Mouse (Mus musculus): ENCODE measurements at regions not wholly inside any gene's neighbourhood (a gene's known extent, or its start where the extent isn't known, plus 50 kb on each side); places are given as distances from the start of the nearest gene placed in this dataset.

GRCm38 (mm10) chr2:162814205-162814604 is 117.1 kb upstream of the Srsf6 start:
- Histone ChIP-seq H3K9me3 (replicated peaks; ENCODE audit: control insufficient read depth, low read length, poor library complexity, severe bottlenecking) (no peaks in the 10 kb centered on the region), H3K27me3 (ENCODE audit: control insufficient read depth, insufficient read depth, low read depth, low read length) (no peaks in the 10 kb centered on the region), H3K4me1 (ENCODE audit: control insufficient read depth, insufficient read depth, low read length) (no peaks in the 10 kb centered on the region), H3K36me3 (ENCODE audit: control insufficient read depth, insufficient read depth, low read length) (no peaks in the 10 kb centered on the region), H3K4me2 (ENCODE audit: low read length) (no peak overlapping the region), H3K9ac (ENCODE audit: low read depth, low read length) (no peak overlapping the region), H3K27ac (ENCODE audit: low read length) (no peak overlapping the region), H3K4me3 (ENCODE audit: low read depth, low read length) (no peak overlapping the region)
- ATAC-seq, result no peak
- 55% methylated on average over 2 of the region's 2 CpGs for WGBS

- 93% methylated on average over 10 of the region's 10 CpGs for WGBS
- Histone ChIP-seq H3K27ac (ENCODE audit: low read length) (no peak overlapping the region), H3K9me3 (replicated peaks; ENCODE audit: control insufficient read depth, low read length, poor library complexity, severe bottlenecking) (no peaks in the 10 kb centered on the region), H3K4me3 (ENCODE audit: low read depth, low read length) (no peak overlapping the region), H3K9ac (ENCODE audit: low read depth, low read length) (no peak overlapping the region), H3K4me2 (ENCODE audit: low read length) (no peak overlapping the region), H3K36me3 (ENCODE audit: control insufficient read depth, insufficient read depth, low read length) (no peaks in the 10 kb centered on the region), H3K27me3 (ENCODE audit: control insufficient read depth, insufficient read depth, low read depth, low read length) (no peaks in the 10 kb centered on the region), H3K4me1 (ENCODE audit: control insufficient read depth, insufficient read depth, low read length) (no peaks in the 10 kb centered on the region)
- no peak for ATAC-seq
Observed at GRCm38 (mm10) chr2:162807747-162808146, 123.6 kb upstream of the Srsf6 start.

GRCm38 (mm10) chr2:162796528-162796927 is 134.8 kb upstream of the Srsf6 start:
- no peak for ATAC-seq
- H3K9me3 ChIP-seq (replicated peaks; ENCODE audit: control insufficient read depth, low read length, poor library complexity, severe bottlenecking), result no peaks in the 10 kb centered on the region

GRCm38 (mm10) chr2:162794285-162794684 is 133.3 kb upstream of the Ptprt start:
- H3K36me3 ChIP-seq (ENCODE audit: control insufficient read depth, insufficient read depth, low read length), result no peaks in the 10 kb centered on the region
- no peak overlapping the region for H3K4me3 ChIP-seq (ENCODE audit: low read depth, low read length)
- H3K27me3 ChIP-seq (ENCODE audit: control insufficient read depth, insufficient read depth, low read depth, low read length), result no peaks in the 10 kb centered on the region
- ATAC-seq, result no peak
- WGBS, result 91% methylated on average over 8 of the region's 8 CpGs
- H3K9ac ChIP-seq (ENCODE audit: low read depth, low read length), result no peak overlapping the region
- H3K4me1 ChIP-seq (ENCODE audit: control insufficient read depth, insufficient read depth, low read length), result peaks cover 5% of the 10 kb centered on the region
- no peak overlapping the region for H3K27ac ChIP-seq (ENCODE audit: low read length)
- no peak overlapping the region for H3K4me2 ChIP-seq (ENCODE audit: low read length)
- H3K9me3 ChIP-seq (replicated peaks; ENCODE audit: control insufficient read depth, low read length, poor library complexity, severe bottlenecking), result no peaks in the 10 kb centered on the region

More at GRCm38 (mm10) chr2:162796528-162796927, 134.8 kb upstream of the Srsf6 start:
- Histone ChIP-seq H3K4me1 (ENCODE audit: control insufficient read depth, insufficient read depth, low read length) (peaks cover 2% of the 10 kb centered on the region; the same call in 1 of the 2 replicates), H3K36me3 (ENCODE audit: control insufficient read depth, insufficient read depth, low read length) (no peaks in the 10 kb centered on the region), H3K9ac (ENCODE audit: low read depth, low read length) (no peak overlapping the region), H3K27me3 (ENCODE audit: control insufficient read depth, insufficient read depth, low read depth, low read length) (no peaks in the 10 kb centered on the region), H3K4me3 (ENCODE audit: low read depth, low read length) (no peak overlapping the region), H3K27ac (ENCODE audit: low read length) (no peak overlapping the region), H3K4me2 (ENCODE audit: low read length) (no peak overlapping the region)
- 71% methylated on average over 4 of the region's 4 CpGs for WGBS

- no peak overlapping the region for H3K4me3 ChIP-seq (ENCODE audit: low read depth, low read length)
- ATAC-seq, result no peak
- WGBS, result 40% methylated on average over 12 of the region's 12 CpGs
- no peak overlapping the region for H3K9ac ChIP-seq (ENCODE audit: low read depth, low read length)
- no peak overlapping the region for H3K4me2 ChIP-seq (ENCODE audit: low read length)
- 0 out of 2 replicates have a peak overlapping the region, but pooled peaks have one; percentile 10 for H3K27ac ChIP-seq (ENCODE audit: low read length)
- peaks cover 5% of the 10 kb centered on the region for H3K4me1 ChIP-seq (ENCODE audit: control insufficient read depth, insufficient read depth, low read length)
- no peaks in the 10 kb centered on the region for H3K9me3 ChIP-seq (replicated peaks; ENCODE audit: control insufficient read depth, low read length, poor library complexity, severe bottlenecking)
- H3K36me3 ChIP-seq (ENCODE audit: control insufficient read depth, insufficient read depth, low read length), result no peaks in the 10 kb centered on the region
- H3K27me3 ChIP-seq (ENCODE audit: control insufficient read depth, insufficient read depth, low read depth, low read length), result no peaks in the 10 kb centered on the region
Observed at GRCm38 (mm10) chr2:162791374-162792098, 130.6 kb upstream of the Ptprt start.

GRCm38 (mm10) chr2:162784176-162784813 is 123.3 kb upstream of the Ptprt start:
- H3K4me3 ChIP-seq (ENCODE audit: low read depth, low read length), result no peak overlapping the region
- ATAC-seq, result no peak
- no peaks in the 10 kb centered on the region for H3K36me3 ChIP-seq (ENCODE audit: control insufficient read depth, insufficient read depth, low read length)
- no peak overlapping the region for H3K4me2 ChIP-seq (ENCODE audit: low read length)
- no peaks in the 10 kb centered on the region for H3K27me3 ChIP-seq (ENCODE audit: control insufficient read depth, insufficient read depth, low read depth, low read length)
- no peak overlapping the region for H3K9ac ChIP-seq (ENCODE audit: low read depth, low read length)
- 0 out of 2 replicates have a peak, but pooled peaks cover 2% of the 10 kb centered on the region for H3K4me1 ChIP-seq (ENCODE audit: control insufficient read depth, insufficient read depth, low read length)
- H3K9me3 ChIP-seq (replicated peaks; ENCODE audit: control insufficient read depth, low read length, poor library complexity, severe bottlenecking), result no peaks in the 10 kb centered on the region
- WGBS, result 49% methylated on average over 8 of the region's 8 CpGs
- no peak overlapping the region for H3K27ac ChIP-seq (ENCODE audit: low read length)

- H3K27me3 ChIP-seq (ENCODE audit: control insufficient read depth, insufficient read depth, low read depth, low read length), result no peaks in the 10 kb centered on the region
- WGBS, result 80% methylated on average over 6 of the region's 6 CpGs
- no peak overlapping the region for H3K27ac ChIP-seq (ENCODE audit: low read length)
- ATAC-seq, result no peak
- no peak overlapping the region for H3K9ac ChIP-seq (ENCODE audit: low read depth, low read length)
- H3K9me3 ChIP-seq (replicated peaks; ENCODE audit: control insufficient read depth, low read length, poor library complexity, severe bottlenecking), result no peaks in the 10 kb centered on the region
- H3K4me2 ChIP-seq (ENCODE audit: low read length), result no peak overlapping the region
- H3K36me3 ChIP-seq (ENCODE audit: control insufficient read depth, insufficient read depth, low read length), result no peaks in the 10 kb centered on the region
- H3K4me3 ChIP-seq (ENCODE audit: low read depth, low read length), result no peak overlapping the region
- 0 out of 2 replicates have a peak, but pooled peaks cover 2% of the 10 kb centered on the region for H3K4me1 ChIP-seq (ENCODE audit: control insufficient read depth, insufficient read depth, low read length)
Observed at GRCm38 (mm10) chr2:162781599-162781998, 120.7 kb upstream of the Ptprt start.

GRCm38 (mm10) chr2:162776542-162776941 is 115.6 kb upstream of the Ptprt start:
- H3K4me3 ChIP-seq (ENCODE audit: low read depth, low read length), result no peak overlapping the region
- no peak overlapping the region for H3K27ac ChIP-seq (ENCODE audit: low read length)
- no peaks in the 10 kb centered on the region for H3K36me3 ChIP-seq (ENCODE audit: control insufficient read depth, insufficient read depth, low read length)
- no peaks in the 10 kb centered on the region for H3K27me3 ChIP-seq (ENCODE audit: control insufficient read depth, insufficient read depth, low read depth, low read length)
- H3K9me3 ChIP-seq (replicated peaks; ENCODE audit: control insufficient read depth, low read length, poor library complexity, severe bottlenecking), result no peaks in the 10 kb centered on the region
- H3K9ac ChIP-seq (ENCODE audit: low read depth, low read length), result no peak overlapping the region
- H3K4me1 ChIP-seq (ENCODE audit: control insufficient read depth, insufficient read depth, low read length), result no peaks in the 10 kb centered on the region
- 70% methylated on average over 5 of the region's 5 CpGs for WGBS
- no peak for ATAC-seq
- H3K4me2 ChIP-seq (ENCODE audit: low read length), result no peak overlapping the region

- H3K4me3 ChIP-seq (ENCODE audit: low read depth, low read length), result no peak overlapping the region
- H3K9me3 ChIP-seq (replicated peaks; ENCODE audit: control insufficient read depth, low read length, poor library complexity, severe bottlenecking), result no peaks in the 10 kb centered on the region
- H3K27me3 ChIP-seq (ENCODE audit: control insufficient read depth, insufficient read depth, low read depth, low read length), result no peaks in the 10 kb centered on the region
- H3K27ac ChIP-seq (ENCODE audit: low read length), result no peak overlapping the region
- H3K4me2 ChIP-seq (ENCODE audit: low read length), result no peak overlapping the region
- no peak overlapping the region for H3K9ac ChIP-seq (ENCODE audit: low read depth, low read length)
- no peaks in the 10 kb centered on the region for H3K4me1 ChIP-seq (ENCODE audit: control insufficient read depth, insufficient read depth, low read length)
- ATAC-seq, result no peak
- 95% methylated on average over 5 of the region's 5 CpGs for WGBS
- no peaks in the 10 kb centered on the region for H3K36me3 ChIP-seq (ENCODE audit: control insufficient read depth, insufficient read depth, low read length)
Observed at GRCm38 (mm10) chr2:162772520-162772919, 111.6 kb upstream of the Ptprt start.
